Mouse (Mus musculus) olfactory bulb, adult 2 months (tissue): ENCODE data around the gene Sbf2.

Experiments used
- CTCF ChIP-seq: fragments of 200-500 bp; IDR thresholded peaks from 2 replicates; pipeline ENCODE4 v1.5.1; 2012; ENCODE audit warnings: low read depth, mild to moderate bottlenecking, low read length, moderate library complexity; ENCODE audit not compliant: insufficient read depth
- POLR2A ChIP-seq: fragments of 200-500 bp; IDR thresholded peaks from 2 replicates; pipeline ENCODE4 v1.6.1; 2012; ENCODE audit warnings: mild to moderate bottlenecking, low read depth, low read length, moderate library complexity; ENCODE audit not compliant: insufficient read depth

GRCm38 (mm10) chr7:110543341-110543740 lies 71.4 kb downstream of the Sbf2 start:
- TF ChIP-seq CTCF (no peak), POLR2A (no peak)
